Mouse (Mus musculus) lung, adult 2 months (tissue): ENCODE data around the gene Mpg.

ENCODE experiments used
- CTCF ChIP-seq: fragments of 200-500 bp; IDR thresholded peaks from 2 replicates; pipeline ENCODE4 v1.5.1; 2011; ENCODE audit warnings: mild to moderate bottlenecking, low read length, control low read depth; ENCODE audit not compliant: insufficient read depth
- POLR2A ChIP-seq: fragments of 200-500 bp; IDR thresholded peaks from 2 replicates; pipeline ENCODE4 v1.6.1; 2011; ENCODE audit warnings: low read depth, mild to moderate bottlenecking, control low read depth, low read length, borderline replicate concordance; ENCODE audit errors: extremely low read depth

GRCm38 (mm10) chr11:32189434-32189833 lies 36.9 kb upstream of the Mpg start:
- no peak for TF ChIP-seq POLR2A
- TF ChIP-seq CTCF, result no peak
